Mouse (Mus musculus) E14TG2a.4 (cell line): ENCODE results near the gene Olfr1491.

Source experiments
- CTCF ChIP-seq: conservative IDR thresholded peaks from 2 replicates; pipeline ENCODE4 v1.5.1; 2014; ENCODE audit warnings: low read length
- NANOG ChIP-seq: IDR thresholded peaks from 2 replicates; pipeline ENCODE4 v1.6.1; 2014; ENCODE audit warnings: borderline replicate concordance, low read length, mixed read lengths
- POU5F1 ChIP-seq: IDR thresholded peaks from 2 replicates; pipeline ENCODE4 v1.6.1; 2014; ENCODE audit warnings: low read length, borderline replicate concordance

- TF ChIP-seq CTCF (no peak), POU5F1 (no peak), NANOG (no peak)
Observed at GRCm38 (mm10) chr19:13749366-13749765, 52.3 kb downstream of the Olfr1491 start.
